Mouse (Mus musculus): Measurements from ENCODE around the gene Myo3b.
"Not testable (repeated sequence)": the region's sequence is repeated elsewhere in the genome, so short reads cannot be mapped to it uniquely, and the experiment has no call there.

GRCm38 (mm10) chr2:70234450-70234849 lies 195.5 kb downstream of the Myo3b start:
- TF ChIP-seq EP300, CTCF (IDR thresholded peaks at IDR 0.05): not testable (repeated sequence)

All from lung, postnatal 0 days (tissue).